Mouse (Mus musculus) ES-Bruce4 (cell line): Measurements from ENCODE around the gene Col1a2.

Experiments used
- CTCF ChIP-seq: IDR thresholded peaks from one replicate; pipeline ENCODE4 v1.8.1; 2011; ENCODE audit warnings: low read depth, low read length
- EP300 ChIP-seq: IDR thresholded peaks from 2 replicates; pipeline ENCODE4 v1.6.1; 2011; ENCODE audit warnings: low read depth, low read length; ENCODE audit not compliant: insufficient read depth

- no peak for TF ChIP-seq CTCF
- no peak for TF ChIP-seq EP300
Observed at GRCm38 (mm10) chr6:4508279-4508678, 3.7 kb downstream of the Col1a2 start.
